12 mouse cellular contexts compared by ENCODE assay signal in genomic region chr2:105358040-105358439, GRCm38 (mm10).
"Had no signal": no experiment of that assay in that cellular context is flagged by ENCODE, and none has a peak within 500 bp of the region (broad histone marks: within the 10 kb centered on the region; RNA-seq: fewer than 3 reads in every experiment).

No protein-coding gene starts in this region.

- ATAC-seq: liver, postnatal 0 days; lung, postnatal 0 days; midbrain, embryonic 13.5 days; midbrain, embryonic 15.5 days had no signal

- DNase-seq: liver, postnatal 0 days; lung, adult 2 months; lung, postnatal 14 days; lung, postnatal 36 days; right cerebral cortex, postnatal 14 days; right cerebral cortex, postnatal 4 days; thymus, adult 18-20 months; thymus, postnatal 14 days; thymus, postnatal 36 days had no signal
